Mouse (Mus musculus) heart, postnatal 0 days (tissue): ENCODE measurements around the gene Tet2.

ENCODE experiments used
- CTCF ChIP-seq: IDR thresholded peaks from 2 replicates; pipeline ENCODE4 v1.5.1; 2016; ENCODE audit warnings: antibody characterized with exemption, control low read depth, low read depth
- EP300 ChIP-seq: IDR thresholded peaks from 2 replicates; pipeline ENCODE4 v1.6.1; 2016; ENCODE audit warnings: antibody characterized with exemption, low read depth

DNA sequence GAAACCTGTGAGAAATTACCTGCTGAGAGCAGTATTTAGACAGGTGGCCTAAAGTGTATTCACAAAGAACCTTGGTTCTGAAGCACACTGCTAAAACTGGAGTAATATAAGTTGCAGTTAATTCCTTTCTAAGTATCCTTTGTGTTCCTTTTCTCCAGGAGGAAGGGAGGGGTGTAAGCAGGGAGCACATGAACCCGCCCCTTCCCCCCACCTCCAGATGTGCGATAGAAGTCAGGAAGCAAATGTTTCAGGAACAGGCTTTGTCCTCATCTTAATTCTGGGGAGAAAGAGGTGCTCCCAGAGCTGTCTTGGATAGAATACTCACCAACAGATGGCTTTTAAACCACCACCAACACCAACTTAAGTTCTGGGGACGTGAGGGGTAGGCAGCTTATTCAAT, 82.9 kb downstream of the Tet2 start:
- TF ChIP-seq CTCF (no peak), EP300 (no peak)
